Mouse (Mus musculus) midbrain, embryonic 16.5 days (tissue): ENCODE data around the gene Tmem127. TPM values are rescaled to one million over a fixed set of nuclear protein-coding genes. Genes with fewer than 3 reads are reported as not detected.
"Not testable (repeated sequence)": the region's sequence is repeated elsewhere in the genome, so short reads cannot be mapped to it uniquely, and the experiment has no call there.

Source experiments
- ATAC-seq: fragments of 200-750 bp; cut with Nextera tagmentation; 2 replicates; pipeline ENCODE4 v1.8.0; 2017; ENCODE audit warnings: moderate TSS enrichment
- H3K27ac ChIP-seq: fragments of 300-500 bp; sonication (generic); 2 replicates; pipeline ENCODE4 v1.5.1; 2014; ENCODE audit warnings: mild to moderate bottlenecking, low read length, mixed read lengths
- H3K27me3 ChIP-seq: fragments of 300-500 bp; sonication (generic); 2 replicates; pipeline ENCODE4 v1.6.1; 2014; ENCODE audit warnings: low read depth, low read length, mixed read lengths; ENCODE audit not compliant: control insufficient read depth, insufficient read depth
- H3K36me3 ChIP-seq: fragments of 300-500 bp; sonication (generic); 2 replicates; pipeline ENCODE4 v1.6.1; 2014; ENCODE audit warnings: mild to moderate bottlenecking, low read length, moderate library complexity, mixed read lengths; ENCODE audit not compliant: control insufficient read depth, insufficient read depth
- H3K4me1 ChIP-seq: fragments of 300-500 bp; sonication (generic); 2 replicates; pipeline ENCODE4 v1.6.1; 2014; ENCODE audit warnings: mild to moderate bottlenecking, low read length, mixed read lengths; ENCODE audit not compliant: control insufficient read depth, insufficient read depth
- H3K4me2 ChIP-seq: fragments of 300-500 bp; sonication (generic); 2 replicates; pipeline ENCODE4 v1.6.1; 2014; ENCODE audit warnings: mild to moderate bottlenecking, low read length, mixed read lengths
- H3K4me3 ChIP-seq: fragments of 300-500 bp; sonication (generic); 2 replicates; pipeline ENCODE4 v1.5.1; 2014; ENCODE audit warnings: low read depth, mild to moderate bottlenecking, low read length, moderate library complexity, mixed read lengths
- H3K9ac ChIP-seq: fragments of 300-500 bp; sonication (generic); 2 replicates; pipeline ENCODE4 v1.6.1; 2014; ENCODE audit warnings: low read depth, low read length, mixed read lengths
- H3K9me3 ChIP-seq: fragments of 300-500 bp; sonication (generic); replicated peaks from 2 replicates; pipeline ENCODE4 v1.6.1; 2014; ENCODE audit warnings: mild to moderate bottlenecking, low read length, mixed read lengths; ENCODE audit not compliant: control insufficient read depth, poor library complexity, severe bottlenecking
- WGBS: fragments of 180-500 bp; shearing (Covaris S2); extraction: QIAGEN DNeasy Blood & Tissue Kit; methylation state at CpG from one replicate; pipeline ENCODE4 v1.1.7; 2014; 5-methylcytosine and 5-hydroxymethylcytosine counted together
- polyA plus RNA-seq: library from polyadenylated mRNA; unstranded; fragments of >200 nt; fragmentation: Nextera tagmentation; extraction: Ambion mirVana; gene quantifications from 2 replicates; pipeline ENCODE4 v1.2.1, GENCODE M21; 2015

Gene Tmem127
- polyA plus RNA-seq, 1 experiment from 2014 or later = 54.8 TPM

DNA sequence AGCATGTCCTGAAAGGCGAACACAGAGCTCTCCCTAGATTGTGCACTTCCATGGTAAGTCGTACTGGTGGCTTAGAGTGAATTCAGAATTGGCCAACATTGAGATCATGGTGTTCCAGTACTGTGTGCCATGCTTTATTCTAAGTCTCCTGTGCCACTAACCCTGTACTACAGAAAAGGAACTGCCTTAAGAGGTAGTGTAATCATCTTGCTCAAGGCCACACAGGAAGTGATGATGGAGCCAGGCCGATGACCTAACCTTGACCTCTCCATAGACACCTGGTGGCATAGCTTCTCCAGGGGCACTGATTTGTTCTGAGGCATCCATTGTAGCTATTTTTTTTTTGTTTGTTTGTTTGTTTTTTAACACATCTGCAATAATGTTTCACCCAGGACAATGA, 54.2 kb downstream of the Tmem127 start:
- peaks cover 25% of the 10 kb centered on the region for H3K36me3 ChIP-seq
- H3K27me3 ChIP-seq = no peaks in the 10 kb centered on the region
- no peak overlapping the region for H3K9ac ChIP-seq
- WGBS = 91% methylated on average over 3 of the region's 3 CpGs
- no peak for ATAC-seq
- no peaks in the 10 kb centered on the region for H3K4me1 ChIP-seq
- no peak overlapping the region for H3K4me3 ChIP-seq
- no peaks in the 10 kb centered on the region for H3K9me3 ChIP-seq
- no peak overlapping the region for H3K27ac ChIP-seq
- H3K4me2 ChIP-seq = no peak overlapping the region

DNA sequence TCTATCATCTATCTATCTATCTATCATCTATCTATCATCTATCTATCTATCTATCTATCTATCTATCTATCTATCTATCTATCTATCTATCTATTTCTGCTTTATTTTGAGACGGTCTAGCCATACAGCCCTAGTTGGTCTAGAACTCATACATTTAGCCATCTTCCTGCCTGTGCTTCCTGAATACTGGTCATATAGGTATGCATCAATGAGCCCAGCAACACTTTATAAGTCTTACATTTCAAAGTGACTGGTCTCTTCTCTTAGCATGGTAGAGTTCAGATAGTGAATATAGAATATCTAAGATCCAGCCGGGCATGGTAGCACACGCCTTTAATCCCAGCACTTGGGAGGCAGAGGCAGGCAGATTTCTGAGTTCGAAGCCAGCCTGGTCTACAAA, 56.5 kb downstream of the Tmem127 start:
- not testable (repeated sequence) for H3K4me1 ChIP-seq, ATAC-seq, H3K27ac ChIP-seq, H3K4me2 ChIP-seq, H3K9ac ChIP-seq, H3K27me3 ChIP-seq, H3K4me3 ChIP-seq, H3K36me3 ChIP-seq, H3K9me3 ChIP-seq
- 93% methylated on average over 4 of the region's 4 CpGs for WGBS

DNA sequence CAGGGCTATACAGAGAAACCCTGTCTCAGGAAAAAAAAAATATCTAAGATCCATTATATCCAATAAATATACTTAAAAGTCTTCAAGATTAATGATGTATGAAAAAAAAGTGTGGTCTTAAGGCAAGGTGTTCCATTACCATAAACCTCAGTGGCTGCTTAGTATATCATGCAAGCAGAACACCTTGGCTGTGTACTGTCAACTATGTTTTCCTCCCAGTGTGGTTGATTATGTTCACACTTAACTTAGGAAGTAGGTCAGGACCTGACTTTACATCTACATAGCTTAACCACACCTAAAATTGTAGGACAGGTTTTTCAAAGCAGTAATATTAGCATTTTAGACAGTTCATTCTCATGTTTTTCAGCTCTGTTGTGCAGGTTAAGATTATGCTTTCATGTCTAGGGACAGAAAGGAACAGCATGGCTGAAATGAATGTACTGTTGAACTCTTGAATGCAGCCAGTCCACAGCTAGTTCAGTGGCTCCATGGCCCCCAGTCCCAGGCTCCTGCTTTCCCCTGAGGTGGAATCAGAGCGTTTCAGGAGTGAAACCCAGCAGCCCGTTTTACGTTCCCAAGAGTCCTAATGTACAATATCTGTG, 57.0 kb downstream of the Tmem127 start:
- peaks cover 8% of the 10 kb centered on the region; the same call in 1 of the 2 replicates for H3K36me3 ChIP-seq
- ATAC-seq = no peak
- H3K27me3 ChIP-seq = no peaks in the 10 kb centered on the region
- H3K9ac ChIP-seq = no peak overlapping the region
- no peak overlapping the region for H3K4me2 ChIP-seq
- H3K4me1 ChIP-seq = no peaks in the 10 kb centered on the region
- H3K9me3 ChIP-seq = no peaks in the 10 kb centered on the region
- 86% methylated on average over 3 of the region's 3 CpGs for WGBS
- no peak overlapping the region for H3K4me3 ChIP-seq
- H3K27ac ChIP-seq = no peak overlapping the region

DNA sequence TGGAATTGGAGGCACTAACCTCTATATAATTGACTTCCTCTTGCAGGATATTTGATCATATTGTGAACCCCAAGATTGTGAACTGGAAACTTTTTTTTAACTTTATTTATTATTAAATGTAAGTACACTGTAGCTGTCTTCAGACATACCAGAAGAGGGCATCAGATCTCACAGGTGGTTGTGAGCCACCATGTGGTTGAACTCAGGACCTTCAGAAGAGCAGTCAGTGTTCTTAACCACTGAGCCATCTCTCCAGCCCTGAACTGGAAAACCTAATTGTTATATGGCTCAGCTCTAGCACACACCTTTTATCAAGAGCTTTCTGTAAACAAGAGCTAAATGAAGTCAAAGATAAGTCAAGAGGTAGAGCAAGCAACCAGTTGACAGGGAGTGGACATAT, 58.4 kb downstream of the Tmem127 start:
- Histone ChIP-seq H3K4me3 (no peak overlapping the region), H3K27ac (no peak overlapping the region), H3K27me3 (no peaks in the 10 kb centered on the region), H3K9me3 (no peaks in the 10 kb centered on the region), H3K4me1 (no peaks in the 10 kb centered on the region), H3K36me3 (no peaks in the 10 kb centered on the region), H3K9ac (no peak overlapping the region), H3K4me2 (no peak overlapping the region)
- no peak for ATAC-seq

DNA sequence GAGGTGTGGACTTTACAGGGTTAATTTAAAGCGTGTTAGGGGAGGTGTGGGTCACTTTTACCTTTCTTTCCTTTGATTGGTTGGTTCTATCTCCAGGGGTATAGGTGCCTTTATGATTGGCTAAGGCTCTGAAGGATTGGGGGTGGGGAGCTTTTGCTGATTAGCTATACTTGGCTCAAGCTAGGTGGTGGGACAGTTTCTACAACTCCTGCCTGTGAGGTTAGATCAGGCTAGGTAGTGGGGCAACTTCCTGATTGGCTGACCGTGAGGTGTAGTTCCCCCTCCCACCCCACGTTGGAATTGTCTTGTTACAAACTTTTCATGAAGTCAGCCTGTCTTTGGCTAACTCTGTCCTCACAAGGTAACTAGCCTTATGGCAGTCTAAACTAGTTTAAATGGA, 59.5 kb downstream of the Tmem127 start:
- Histone ChIP-seq H3K9me3 (no peaks in the 10 kb centered on the region), H3K4me2 (no peak overlapping the region), H3K27me3 (no peaks in the 10 kb centered on the region), H3K4me1 (no peaks in the 10 kb centered on the region), H3K27ac (no peak overlapping the region), H3K36me3 (no peaks in the 10 kb centered on the region), H3K4me3 (no peak overlapping the region), H3K9ac (no peak overlapping the region)
- no peak for ATAC-seq
- WGBS = 50% methylated on average over 3 of the region's 3 CpGs

DNA sequence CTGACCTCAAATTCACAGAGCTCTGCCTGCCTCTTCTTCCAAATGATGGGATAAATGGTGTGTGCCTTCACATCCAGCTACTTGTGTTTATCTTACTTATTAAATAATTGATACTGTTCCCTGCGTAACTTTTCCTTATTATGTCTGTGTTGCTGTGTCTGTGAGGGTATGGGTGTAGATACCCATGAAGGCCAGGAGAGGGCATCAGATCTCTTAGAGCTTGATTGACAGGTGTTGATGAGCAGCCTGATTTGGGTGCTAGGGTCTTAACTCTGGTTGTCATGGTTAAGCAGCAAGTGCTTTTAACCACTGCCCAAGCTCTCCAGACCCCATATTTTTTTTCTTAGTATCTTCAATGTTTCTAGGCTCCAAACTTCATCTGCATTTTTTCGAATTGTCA, 61.0 kb downstream of the Tmem127 start:
- Histone ChIP-seq H3K4me1 (no peaks in the 10 kb centered on the region), H3K9ac (no peak overlapping the region), H3K9me3 (no peaks in the 10 kb centered on the region), H3K4me3 (no peak overlapping the region), H3K36me3 (no peaks in the 10 kb centered on the region), H3K27ac (no peak overlapping the region), H3K27me3 (no peaks in the 10 kb centered on the region), H3K4me2 (no peak overlapping the region)
- no peak for ATAC-seq
- WGBS = 88% methylated on average over 2 of the region's 2 CpGs

DNA sequence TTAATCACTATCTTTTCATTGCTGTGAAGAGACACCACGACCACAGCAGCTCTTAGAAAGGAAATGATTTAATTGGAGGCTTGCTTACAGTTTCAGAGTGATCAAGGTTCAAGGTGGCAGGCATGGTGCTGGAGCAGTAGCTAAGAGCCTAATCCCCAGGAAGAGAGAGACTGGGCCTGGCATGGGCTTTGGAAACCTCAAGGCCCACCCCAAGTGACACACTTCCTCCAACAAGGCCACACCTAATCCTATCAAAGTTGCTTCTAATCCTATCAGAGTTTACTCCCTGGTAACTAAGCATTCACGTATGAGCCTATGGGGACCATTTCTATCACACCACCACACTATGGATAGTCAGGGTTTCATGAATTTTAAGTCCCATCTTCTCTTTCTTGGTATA, 62.5 kb downstream of the Tmem127 start:
- H3K9ac ChIP-seq = no peak overlapping the region
- H3K27me3 ChIP-seq = no peaks in the 10 kb centered on the region
- 48% methylated on average over 2 of the region's 2 CpGs for WGBS
- H3K9me3 ChIP-seq = no peaks in the 10 kb centered on the region
- no peak overlapping the region for H3K4me3 ChIP-seq
- H3K4me1 ChIP-seq = no peaks in the 10 kb centered on the region
- H3K4me2 ChIP-seq = no peak overlapping the region
- no peaks in the 10 kb centered on the region for H3K36me3 ChIP-seq
- ATAC-seq = no peak
- H3K27ac ChIP-seq = no peak overlapping the region

DNA sequence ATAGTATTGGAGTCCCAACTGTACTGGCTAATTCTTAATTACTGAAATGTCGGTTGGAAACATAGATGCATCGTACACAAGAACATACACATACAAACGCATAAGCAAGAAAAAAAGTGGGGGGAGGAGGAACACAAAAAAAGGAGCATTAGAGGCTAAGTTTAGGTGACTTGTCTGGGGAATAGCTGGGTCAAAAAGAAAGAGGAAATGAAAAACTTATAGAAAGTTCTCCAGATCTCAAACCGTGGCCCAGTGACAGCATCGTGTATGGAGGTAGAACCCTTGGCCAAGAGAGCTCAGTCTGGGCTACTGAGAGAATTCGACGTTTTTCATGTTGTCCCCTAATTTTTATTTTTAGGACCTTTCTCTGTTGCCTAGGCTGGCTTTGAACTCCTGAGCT, 63.0 kb downstream of the Tmem127 start:
- 92% methylated on average over 7 of the region's 7 CpGs for WGBS
- Histone ChIP-seq H3K27me3 (no peaks in the 10 kb centered on the region), H3K4me3 (no peak overlapping the region), H3K4me2 (no peak overlapping the region), H3K9me3 (no peaks in the 10 kb centered on the region), H3K36me3 (no peaks in the 10 kb centered on the region), H3K4me1 (no peaks in the 10 kb centered on the region), H3K9ac (no peak overlapping the region), H3K27ac (no peak overlapping the region)
- ATAC-seq = no peak
